Mouse (Mus musculus) kidney, postnatal 0 days (tissue): ENCODE data around the gene Tcp11l2. TPM values are rescaled to one million over a fixed set of nuclear protein-coding genes. Genes with fewer than 3 reads are reported as not detected.

Experiments
- ATAC-seq: fragments of 200-750 bp; cut with Nextera tagmentation; replicated peaks from 2 replicates; pipeline ENCODE4 v1.8.0; 2017; ENCODE audit warnings: low read depth, moderate number of reproducible peaks, moderate TSS enrichment, moderate library complexity; ENCODE audit not compliant: low FRiP score
- DNase-seq: peaks from one replicate; pipeline ENCODE4 v3.0.0-alpha.2; 2016; ENCODE audit warnings: low spot score
- H3K27ac ChIP-seq: fragments of 300-500 bp; sonication (generic); 2 replicates; pipeline ENCODE4 v1.5.1; 2014; ENCODE audit warnings: mild to moderate bottlenecking
- H3K27me3 ChIP-seq: fragments of 300-500 bp; sonication (generic); 2 replicates; pipeline ENCODE4 v1.6.1; 2014; ENCODE audit warnings: low read length, mixed read lengths; ENCODE audit not compliant: insufficient read depth
- H3K36me3 ChIP-seq: fragments of 300-500 bp; sonication (generic); 2 replicates; pipeline ENCODE4 v1.6.1; 2014; ENCODE audit warnings: low read length, mixed read lengths; ENCODE audit not compliant: insufficient read depth
- H3K4me1 ChIP-seq: fragments of 300-500 bp; sonication (generic); replicated peaks from 2 replicates; pipeline ENCODE4 v1.6.1; 2014; ENCODE audit warnings: antibody characterized with exemption, low read length, mixed read lengths; ENCODE audit not compliant: insufficient read depth
- H3K4me2 ChIP-seq: fragments of 300-500 bp; sonication (generic); 2 replicates; pipeline ENCODE4 v1.6.1; 2014; ENCODE audit warnings: mild to moderate bottlenecking, low read length, moderate library complexity, mixed read lengths
- H3K4me3 ChIP-seq: fragments of 300-500 bp; sonication (generic); replicated peaks from 2 replicates; pipeline ENCODE4 v1.5.1; 2014; ENCODE audit warnings: low read depth, low read length
- H3K9ac ChIP-seq: fragments of 300-500 bp; sonication (generic); 2 replicates; pipeline ENCODE4 v1.6.1; 2014; ENCODE audit warnings: low read depth, low read length
- H3K9me3 ChIP-seq: fragments of 300-500 bp; sonication (generic); replicated peaks from 2 replicates; pipeline ENCODE4 v1.6.1; 2016; ENCODE audit warnings: low read length, inconsistent platforms, mixed read lengths
- CTCF ChIP-seq: IDR thresholded peaks from 2 replicates; pipeline ENCODE4 v1.5.1; 2016; ENCODE audit warnings: antibody characterized with exemption, low read depth, mild to moderate bottlenecking, moderate library complexity
- WGBS: fragments of 180-500 bp; shearing (Covaris S2); extraction: QIAGEN DNeasy Blood & Tissue Kit; methylation state at CpG from one replicate; pipeline ENCODE4 v1.1.7; 2014; 5-methylcytosine and 5-hydroxymethylcytosine counted together
- polyA plus RNA-seq: library from polyadenylated mRNA; unstranded; fragments of >200 nt; fragmentation: Nextera tagmentation; extraction: Ambion mirVana; gene quantifications from 2 replicates; pipeline ENCODE4 v1.2.1, GENCODE M21; 2015

Tcp11l2 gene
- polyA plus RNA-seq, 1 experiment from 2014 or later: 27.0 TPM

DNA sequence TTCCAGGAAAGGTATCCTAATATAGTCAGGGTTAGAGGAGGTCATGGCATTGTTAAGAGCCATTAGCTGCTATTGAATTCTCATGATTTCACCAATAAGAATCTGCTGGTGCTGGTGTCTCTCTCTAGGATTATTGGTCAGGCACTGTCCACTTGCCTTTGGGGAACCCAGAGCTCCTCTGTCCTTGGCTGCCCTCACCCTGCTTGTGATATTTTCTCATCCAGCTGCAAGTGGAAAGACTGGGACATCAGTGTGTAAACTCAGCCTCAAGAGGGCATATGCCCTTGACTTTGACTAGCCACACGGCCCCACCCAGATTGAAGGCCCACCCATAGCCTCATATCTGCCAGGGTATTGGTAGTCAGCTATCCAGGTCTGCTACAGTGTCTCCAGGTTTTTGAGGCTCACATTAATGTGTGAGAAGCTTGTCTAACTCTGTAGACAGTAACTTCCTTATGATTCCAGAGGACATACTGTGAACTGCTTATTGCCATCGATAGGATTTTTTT lies 15.3 kb downstream of the Tcp11l2 start:
- TF ChIP-seq CTCF: no peak
- no peaks in the 10 kb centered on the region for H3K4me1 ChIP-seq
- no peak overlapping the region for H3K4me2 ChIP-seq
- no peak overlapping the region for H3K4me3 ChIP-seq
- H3K9ac ChIP-seq: no peak overlapping the region
- no peaks in the 10 kb centered on the region for H3K9me3 ChIP-seq
- 96% methylated on average over 2 of the region's 2 CpGs for WGBS
- peaks cover 9% of the 10 kb centered on the region; the same call in 1 of the 2 replicates for H3K36me3 ChIP-seq
- H3K27ac ChIP-seq: no peak overlapping the region
- H3K27me3 ChIP-seq: no peaks in the 10 kb centered on the region
- DNase-seq (no peak), ATAC-seq (no peak)

DNA sequence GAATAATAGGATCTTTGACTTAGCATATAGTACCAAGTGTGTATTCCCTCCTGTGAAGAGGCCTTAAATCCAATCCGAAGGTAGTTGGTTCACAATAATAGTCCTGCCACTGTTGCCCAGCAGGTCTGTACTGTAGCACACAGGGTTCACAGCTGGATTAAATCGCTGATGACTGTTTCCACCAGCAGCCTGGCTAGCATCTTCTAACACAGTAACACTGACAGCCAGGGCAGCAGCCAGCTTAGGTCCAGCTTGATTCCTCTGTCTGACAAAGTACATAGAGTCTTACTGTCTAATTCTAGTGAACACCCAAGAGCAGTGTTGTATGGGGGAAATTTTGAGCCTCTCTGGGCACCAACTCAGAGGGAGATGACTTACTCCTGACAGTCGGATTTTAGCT lies 16.3 kb downstream of the Tcp11l2 start:
- Histone ChIP-seq H3K4me3 (no peak overlapping the region), H3K4me1 (no peaks in the 10 kb centered on the region; the same call in 1 of the 2 replicates), H3K4me2 (no peak overlapping the region), H3K27ac (no peak overlapping the region), H3K9me3 (no peaks in the 10 kb centered on the region), H3K27me3 (no peaks in the 10 kb centered on the region), H3K9ac (no peak overlapping the region), H3K36me3 (peaks cover 9% of the 10 kb centered on the region; the same call in 1 of the 2 replicates)
- WGBS: 71% methylated on average over 3 of the region's 3 CpGs
- no peak for DNase-seq
- no peak for ATAC-seq
- TF ChIP-seq CTCF: no peak

DNA sequence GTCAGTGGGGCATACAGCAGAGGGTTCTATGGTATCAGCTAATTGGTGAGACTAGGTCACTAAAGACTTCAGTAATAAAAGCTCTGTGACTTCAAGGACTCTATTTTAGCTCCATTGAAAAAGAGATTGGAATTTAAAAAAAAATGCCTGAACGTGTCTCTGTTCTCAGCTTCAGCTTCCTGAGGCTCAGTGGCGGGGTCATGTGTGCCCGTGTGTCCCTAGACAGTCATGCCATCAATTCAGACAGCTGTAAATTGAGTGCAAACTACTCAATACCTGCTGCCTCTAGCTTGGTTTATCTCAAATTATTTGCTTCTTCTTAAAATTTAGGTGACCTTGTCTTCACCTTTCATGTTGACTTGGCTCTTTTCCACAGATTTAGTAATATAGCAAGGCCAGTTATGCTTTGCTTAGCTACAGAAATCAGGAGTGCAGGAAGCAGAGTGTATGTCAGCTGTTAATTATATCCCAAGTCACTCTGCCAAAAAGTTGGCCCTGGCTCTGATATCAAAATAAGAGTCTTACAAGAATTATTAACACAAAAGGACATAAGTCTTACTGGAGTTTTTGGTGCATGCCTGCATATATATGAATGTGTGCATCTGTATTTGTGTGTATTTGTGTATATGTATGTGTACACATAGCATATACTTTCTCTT lies 20.8 kb downstream of the Tcp11l2 start:
- WGBS: 22% methylated on average over 3 of the region's 3 CpGs
- Histone ChIP-seq H3K9me3 (no peaks in the 10 kb centered on the region), H3K9ac (no peak overlapping the region), H3K4me3 (no peak overlapping the region), H3K27me3 (no peaks in the 10 kb centered on the region), H3K4me1 (no peaks in the 10 kb centered on the region; the same call in 1 of the 2 replicates), H3K4me2 (no peak overlapping the region), H3K27ac (peak overlapping the region; percentile 6), H3K36me3 (no peaks in the 10 kb centered on the region)
- ATAC-seq (no peak), DNase-seq (peak; percentile 88)
- TF ChIP-seq CTCF: no peak

DNA sequence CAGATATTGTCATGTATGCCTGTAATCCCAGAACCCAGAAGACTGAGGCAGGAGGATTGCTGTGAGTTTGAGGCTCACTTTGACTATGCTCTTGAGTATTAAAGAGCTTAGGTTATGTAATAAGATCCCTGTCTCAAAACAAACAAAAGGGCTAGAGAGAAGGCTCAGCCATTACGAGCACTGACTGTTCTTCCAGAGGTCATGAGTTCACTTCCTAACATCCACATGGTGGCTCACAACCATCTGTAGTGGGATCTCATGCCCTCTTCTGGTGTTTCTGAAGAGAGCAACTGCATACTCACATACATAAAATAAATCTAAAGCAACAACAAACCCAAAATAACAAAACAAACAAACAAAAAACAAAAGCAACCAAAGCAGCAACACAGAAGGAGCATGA lies 21.7 kb downstream of the Tcp11l2 start:
- Histone ChIP-seq H3K9ac (no peak overlapping the region), H3K27me3 (no peaks in the 10 kb centered on the region), H3K4me1 (no peaks in the 10 kb centered on the region; the same call in 1 of the 2 replicates), H3K4me3 (no peak overlapping the region), H3K27ac (no peak overlapping the region), H3K36me3 (no peaks in the 10 kb centered on the region), H3K4me2 (no peak overlapping the region), H3K9me3 (no peaks in the 10 kb centered on the region)
- TF ChIP-seq CTCF: peak; percentile 44
- WGBS: 32% methylated on average over 1 of the region's 1 CpGs
- ATAC-seq (no peak), DNase-seq (peak; percentile 24)

DNA sequence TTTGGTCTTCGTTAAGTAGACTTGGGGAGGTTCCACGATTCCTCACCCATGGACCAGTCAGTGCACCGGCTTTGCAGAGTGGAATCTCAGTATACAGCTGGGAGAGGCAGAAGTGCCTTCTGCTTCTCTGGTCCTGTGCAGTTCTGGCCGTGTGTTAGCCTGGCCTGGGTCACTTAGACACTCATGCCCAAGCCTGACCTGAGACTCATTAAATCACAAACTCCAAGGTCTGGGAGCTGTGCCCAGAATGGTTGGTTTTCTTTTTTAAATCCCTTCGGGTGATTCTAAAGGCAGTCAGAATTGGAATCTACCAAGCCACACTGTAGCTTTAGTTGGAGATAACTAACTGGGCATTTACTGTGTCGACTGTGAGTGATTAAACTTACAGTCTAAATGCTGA lies 23.7 kb downstream of the Tcp11l2 start:
- H3K4me3 ChIP-seq: no peak overlapping the region
- DNase-seq: no peak
- 78% methylated on average over 6 of the region's 6 CpGs for WGBS

DNA sequence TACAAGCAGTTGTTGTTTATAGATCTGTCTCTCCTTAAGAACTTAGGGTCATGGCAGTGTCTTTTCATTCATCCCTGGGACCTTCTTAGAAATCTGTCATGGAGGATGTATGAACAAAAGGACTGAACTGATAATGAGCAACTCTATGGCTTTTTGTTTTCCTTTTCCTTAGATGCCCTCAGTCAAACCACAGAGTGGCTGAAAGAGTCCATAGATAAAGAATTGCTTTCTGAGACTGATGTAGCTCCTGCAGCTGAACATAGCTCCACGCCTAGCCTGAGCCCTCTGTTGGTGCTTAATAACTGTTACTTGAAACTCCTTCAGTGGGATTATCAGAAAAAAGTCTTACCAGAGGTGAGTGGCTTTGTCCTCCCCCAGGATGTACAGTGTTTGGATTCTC lies 27.9 kb downstream of the Tcp11l2 start:
- Histone ChIP-seq H3K9ac (no peak overlapping the region), H3K27ac (no peak overlapping the region), H3K27me3 (no peaks in the 10 kb centered on the region), H3K36me3 (0 out of 2 replicates have a peak, but pooled peaks cover 8% of the 10 kb centered on the region), H3K4me3 (no peak overlapping the region), H3K9me3 (no peaks in the 10 kb centered on the region), H3K4me1 (no peaks in the 10 kb centered on the region), H3K4me2 (no peak overlapping the region)
- no peak for TF ChIP-seq CTCF
- WGBS: 67% methylated on average over 1 of the region's 1 CpGs
- no peak for ATAC-seq
- no peak for DNase-seq

More for the DNA sequence above, 23.7 kb downstream of the Tcp11l2 start:
- Histone ChIP-seq H3K27me3 (no peaks in the 10 kb centered on the region), H3K36me3 (no peaks in the 10 kb centered on the region), H3K4me1 (no peaks in the 10 kb centered on the region; the same call in 1 of the 2 replicates), H3K9ac (no peak overlapping the region), H3K4me2 (no peak overlapping the region), H3K9me3 (no peaks in the 10 kb centered on the region), H3K27ac (no peak overlapping the region)
- no peak for TF ChIP-seq CTCF
- no peak for ATAC-seq

DNA sequence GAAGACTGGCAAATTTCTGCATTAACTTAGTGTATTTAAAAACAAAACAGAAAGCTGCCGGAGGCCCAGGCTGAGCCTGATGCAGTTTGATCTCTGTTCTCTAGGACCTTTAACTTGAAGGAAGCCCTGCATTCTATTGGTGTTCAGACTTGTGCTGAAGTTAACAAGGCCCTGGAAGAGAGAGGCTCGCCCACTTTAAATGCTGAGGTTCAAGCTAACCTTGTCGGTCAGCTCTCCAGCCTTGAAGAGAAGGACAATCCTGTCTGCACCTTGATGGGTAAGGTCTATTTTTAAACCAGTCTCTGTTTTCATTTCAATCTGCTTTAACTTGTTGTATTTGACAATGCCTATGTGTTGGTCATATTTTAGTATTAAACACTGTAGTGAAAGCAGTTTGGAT lies 31.9 kb downstream of the Tcp11l2 start:
- Histone ChIP-seq H3K4me2 (no peak overlapping the region), H3K4me1 (no peaks in the 10 kb centered on the region), H3K27ac (no peak overlapping the region), H3K9ac (no peak overlapping the region), H3K27me3 (no peaks in the 10 kb centered on the region), H3K9me3 (no peaks in the 10 kb centered on the region), H3K36me3 (0 out of 2 replicates have a peak, but pooled peaks cover 8% of the 10 kb centered on the region), H3K4me3 (no peak overlapping the region)
- WGBS: 78% methylated on average over 3 of the region's 3 CpGs
- TF ChIP-seq CTCF: no peak
- ATAC-seq (no peak), DNase-seq (no peak)
